Mouse (Mus musculus): Measurements from ENCODE around the gene Gm960.

- TF ChIP-seq CTCF (IDR thresholded peaks at IDR 0.05; ENCODE audit: borderline replicate concordance, insufficient read depth, low read depth, low read length), result no peak
- no peak for TF ChIP-seq POLR2A (IDR thresholded peaks at IDR 0.05; ENCODE audit: borderline replicate concordance, insufficient read depth, low read length)
Measured at GRCm38 (mm10) chr19:4716756-4717155, 18.3 kb upstream of the Gm960 start.

All from cerebellum, adult 2 months (tissue).